Mouse (Mus musculus): ENCODE measurements around the gene Vipr1. TPM values are rescaled to one million over a fixed set of nuclear protein-coding genes. Genes with fewer than 3 reads are reported as not detected.
"Not testable (repeated sequence)": the region's sequence is repeated elsewhere in the genome, so short reads cannot be mapped to it uniquely, and the experiment has no call there.

The Vipr1 gene
- total RNA-seq (2021): 10 to 100 TPM; 13.2 to 19.9 TPM

GRCm38 (mm10) chr9:121642401-121643181, at the start of gene Vipr1:
Gene Vipr1, plus strand, starts transcription at chr9:121642716.
- peak; percentile 74 to 80 for DNase-seq (ENCODE audit: extremely low spot score in 1 of 2, low spot score in 1 of 2)

DNA sequence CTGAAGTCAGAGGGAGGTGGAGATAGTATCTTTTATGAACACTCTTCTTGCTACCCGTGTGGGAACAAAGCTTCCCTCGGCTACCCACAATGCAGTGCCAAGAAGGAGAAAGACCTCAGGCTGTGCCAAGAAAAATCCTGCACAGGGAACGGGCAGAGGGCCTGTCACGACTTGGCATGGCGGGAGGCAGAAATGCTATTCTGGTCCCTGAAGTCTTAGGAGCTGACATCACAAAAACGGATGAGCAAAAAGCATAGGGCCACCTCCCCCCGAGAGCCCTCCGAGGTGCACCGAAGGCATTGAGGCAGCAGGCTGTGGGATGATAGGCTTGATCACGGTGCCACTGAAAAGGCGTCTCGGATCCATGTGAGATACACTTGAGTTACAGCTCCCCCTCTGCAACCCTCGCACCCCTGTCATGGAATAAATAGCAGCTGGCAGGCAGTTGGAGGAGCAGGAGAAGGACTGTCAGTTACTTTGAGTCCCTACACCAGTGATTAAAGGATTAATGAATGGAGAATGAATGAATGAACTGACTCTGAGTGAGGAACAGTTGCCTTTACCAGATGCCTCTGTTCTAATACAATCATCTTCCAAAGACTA, 49.5 kb upstream of the Vipr1 start:
- DNase-seq (ENCODE audit: extremely low spot score in 1 of 2, low spot score in 1 of 2): no peak

DNA sequence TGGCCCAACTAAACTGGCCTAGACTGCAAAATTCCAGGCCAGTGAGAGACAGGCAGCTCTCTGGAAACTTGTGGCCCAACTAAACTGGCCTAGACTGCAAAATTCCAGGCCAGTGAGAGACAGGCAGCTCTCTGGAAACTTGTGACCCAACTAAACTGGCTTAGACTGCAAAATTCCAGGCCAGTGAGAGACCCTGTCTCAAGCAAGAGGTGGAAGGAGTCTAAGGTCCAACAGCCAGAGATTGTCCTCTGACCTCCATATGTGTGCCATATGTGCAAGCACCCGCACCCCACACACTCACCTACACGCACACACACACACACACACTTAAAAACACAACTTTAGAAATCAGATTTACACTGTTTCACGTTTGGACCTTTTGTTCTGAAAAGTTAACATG, 48.7 kb upstream of the Vipr1 start:
- DNase-seq (ENCODE audit: extremely low spot score in 1 of 2, low spot score in 1 of 2): not testable (repeated sequence)

DNA sequence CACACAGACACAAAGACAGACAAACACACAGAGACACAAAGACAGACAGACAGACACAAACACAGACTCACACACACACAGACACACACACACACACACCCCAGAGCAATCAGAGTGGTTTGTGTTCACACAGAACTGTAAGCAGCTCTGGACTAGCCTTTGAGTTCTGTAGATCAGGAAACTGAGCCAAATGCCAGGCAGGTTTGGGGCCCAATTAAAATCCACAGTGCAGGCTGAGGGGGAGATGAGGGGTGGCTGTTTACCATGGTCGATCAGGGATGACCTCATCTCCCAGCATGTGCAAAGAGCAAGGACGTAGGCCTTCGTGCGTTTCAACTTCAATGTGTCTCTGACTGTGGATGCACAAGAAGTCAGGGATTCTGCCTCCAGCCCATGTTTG, 47.7 kb upstream of the Vipr1 start:
- no peak for DNase-seq (ENCODE audit: extremely low spot score in 1 of 2, low spot score in 1 of 2)

GRCm38 (mm10) chr9:121598106-121598505, 44.4 kb upstream of the Vipr1 start:
- no peak for DNase-seq (ENCODE audit: extremely low spot score in 1 of 2, low spot score in 1 of 2)

GRCm38 (mm10) chr9:121599551-121599950, 43.0 kb upstream of the Vipr1 start:
- no peak for DNase-seq (ENCODE audit: extremely low spot score in 1 of 2, low spot score in 1 of 2)

- no peak for DNase-seq (ENCODE audit: extremely low spot score in 1 of 2, low spot score in 1 of 2)
Observed at GRCm38 (mm10) chr9:121600201-121600860, 42.2 kb upstream of the Vipr1 start.

- DNase-seq (ENCODE audit: extremely low spot score in 1 of 2, low spot score in 1 of 2): peak; percentile 30 to 31
Observed at GRCm38 (mm10) chr9:121600861-121601427, 41.6 kb upstream of the Vipr1 start.

DNA sequence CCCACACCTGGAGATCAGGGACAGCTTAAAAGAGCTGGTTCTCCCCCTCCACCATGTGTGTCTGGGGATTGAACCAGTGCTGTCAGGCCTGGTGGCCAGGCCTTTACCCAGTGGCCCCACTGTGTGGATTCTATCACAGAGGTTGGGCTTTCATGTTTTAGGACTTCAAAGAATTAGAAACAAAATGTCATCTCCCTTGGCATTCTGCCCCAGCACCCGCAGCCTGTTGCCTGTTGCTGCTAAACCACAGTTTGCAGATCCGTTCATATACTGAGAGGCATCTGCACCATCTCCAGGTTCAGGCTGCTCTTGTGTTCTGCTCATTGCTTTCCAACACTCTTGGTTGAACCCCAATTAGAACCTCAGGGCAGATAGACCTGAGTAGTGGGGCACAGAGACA, 40.1 kb upstream of the Vipr1 start:
- DNase-seq (ENCODE audit: extremely low spot score in 1 of 2, low spot score in 1 of 2): no peak

DNA sequence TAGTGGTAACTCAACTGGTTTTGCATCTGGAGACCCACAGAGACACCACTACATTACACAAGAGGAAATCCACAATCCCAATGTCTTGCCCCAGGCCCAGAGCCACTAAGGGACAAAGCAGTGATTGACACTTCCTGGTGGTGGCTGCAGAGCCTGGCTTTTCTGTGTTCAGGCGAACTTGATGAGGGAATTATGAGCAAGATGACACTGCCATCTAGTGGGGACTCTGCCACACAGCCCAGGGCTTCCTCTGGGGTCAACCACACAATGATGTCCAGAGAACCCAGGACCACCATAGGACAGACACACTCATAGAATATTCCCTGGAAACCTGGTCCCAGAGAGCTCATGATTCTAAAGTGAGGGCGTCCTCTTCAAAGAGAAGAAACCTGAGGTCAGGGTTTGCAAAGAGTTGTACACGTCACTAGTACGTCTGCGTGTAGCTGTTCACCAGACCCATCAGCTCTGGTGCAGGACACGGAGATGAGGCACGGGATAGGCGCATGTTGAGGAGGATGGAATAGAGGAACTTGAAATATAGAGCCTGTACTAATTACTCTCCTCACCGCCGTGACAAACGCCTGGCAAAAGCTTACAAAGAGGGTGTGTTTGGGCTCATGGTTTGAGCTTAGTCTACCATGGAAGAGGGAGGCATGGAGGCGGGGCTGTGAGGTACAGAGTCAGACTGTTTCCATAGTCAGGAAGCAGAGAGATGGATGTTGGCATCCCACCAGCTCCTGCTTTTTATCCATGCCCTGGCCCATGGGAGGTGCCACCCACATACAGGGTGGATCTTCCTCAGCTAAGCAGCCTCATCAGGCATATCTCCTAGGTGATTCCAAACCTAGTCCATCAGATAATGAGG, 36.9 kb upstream of the Vipr1 start:
- DNase-seq (ENCODE audit: extremely low spot score in 1 of 2, low spot score in 1 of 2): peak; percentile 67 to 80

DNA sequence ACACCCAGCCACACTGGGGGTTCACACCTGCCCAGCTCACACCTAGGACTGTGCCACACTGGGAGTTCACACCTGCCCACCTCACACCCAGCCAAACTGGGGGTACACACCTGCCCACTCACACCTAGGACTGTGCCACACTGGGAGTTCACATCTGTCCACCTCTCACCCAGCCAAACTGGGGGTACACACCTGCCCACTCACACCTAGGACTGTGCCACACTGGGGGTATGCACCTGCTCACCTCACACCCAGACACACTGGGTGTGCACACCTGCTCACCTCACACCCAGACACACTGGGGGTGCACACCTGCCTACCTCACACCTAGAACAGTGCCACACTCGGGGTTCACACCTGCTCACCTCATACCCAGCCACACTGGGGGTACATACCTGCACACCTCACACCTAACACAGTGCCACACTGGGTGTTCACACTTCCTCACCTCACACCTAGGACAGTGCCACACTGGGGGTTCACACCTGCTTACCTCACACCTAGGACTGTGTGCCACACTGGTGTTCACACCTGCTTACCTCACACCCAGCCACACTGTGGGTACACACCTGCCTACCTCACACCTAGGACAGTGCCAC, 35.9 kb upstream of the Vipr1 start:
- no peak for DNase-seq (ENCODE audit: extremely low spot score in 1 of 2, low spot score in 1 of 2)

GRCm38 (mm10) chr9:121609381-121609780, 33.1 kb upstream of the Vipr1 start:
- DNase-seq (ENCODE audit: extremely low spot score in 1 of 2, low spot score in 1 of 2): no peak

DNA sequence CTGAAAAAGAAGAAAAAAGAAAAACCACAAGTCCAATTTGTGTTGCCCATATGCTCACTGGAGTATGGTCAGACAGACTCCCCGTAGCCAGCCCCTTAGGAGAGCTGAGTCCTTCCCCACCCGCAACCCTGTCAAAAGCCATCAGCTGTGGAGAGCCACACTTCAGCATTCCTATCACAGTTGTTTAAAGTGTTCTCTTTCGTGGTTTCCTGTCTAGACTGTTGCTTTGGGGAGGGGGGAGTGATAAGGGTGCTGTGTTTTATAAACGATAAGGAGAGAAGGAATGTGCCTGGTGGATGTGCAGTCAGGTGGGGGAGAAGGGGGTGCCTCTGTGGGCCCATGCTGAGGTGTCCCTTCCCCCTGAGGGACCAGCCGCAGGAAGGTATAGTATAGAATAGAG, 29.3 kb upstream of the Vipr1 start:
- no peak for DNase-seq (ENCODE audit: extremely low spot score in 1 of 2, low spot score in 1 of 2)

- DNase-seq (ENCODE audit: extremely low spot score in 1 of 2, low spot score in 1 of 2): no peak
Observed at GRCm38 (mm10) chr9:121614241-121614757, 28.2 kb upstream of the Vipr1 start.

DNA sequence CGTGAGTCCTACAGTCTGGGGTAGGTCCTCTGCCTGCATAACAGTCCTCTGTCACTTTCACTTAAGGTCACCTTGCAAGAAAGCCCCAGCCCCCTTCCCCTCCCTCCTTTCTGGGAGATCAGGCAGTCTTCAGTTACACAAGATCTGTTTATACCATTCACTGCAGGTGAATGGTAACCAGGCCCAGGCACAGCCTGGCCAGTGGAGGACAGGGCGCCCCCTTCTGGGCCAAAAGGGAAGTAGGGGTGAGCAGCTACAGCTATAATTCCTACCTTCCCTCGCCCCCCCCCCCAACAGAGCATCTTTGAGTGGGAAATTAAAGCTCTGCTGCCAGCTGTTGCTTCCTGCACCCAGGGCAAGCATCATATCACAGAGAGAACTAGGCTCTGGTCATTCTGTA, 26.0 kb upstream of the Vipr1 start:
- DNase-seq (ENCODE audit: extremely low spot score in 1 of 2, low spot score in 1 of 2): peak in 1 of 2 experiments; percentile 34

GRCm38 (mm10) chr9:121619441-121619840, 23.1 kb upstream of the Vipr1 start:
- no peak for DNase-seq (ENCODE audit: extremely low spot score in 1 of 2, low spot score in 1 of 2)

DNA sequence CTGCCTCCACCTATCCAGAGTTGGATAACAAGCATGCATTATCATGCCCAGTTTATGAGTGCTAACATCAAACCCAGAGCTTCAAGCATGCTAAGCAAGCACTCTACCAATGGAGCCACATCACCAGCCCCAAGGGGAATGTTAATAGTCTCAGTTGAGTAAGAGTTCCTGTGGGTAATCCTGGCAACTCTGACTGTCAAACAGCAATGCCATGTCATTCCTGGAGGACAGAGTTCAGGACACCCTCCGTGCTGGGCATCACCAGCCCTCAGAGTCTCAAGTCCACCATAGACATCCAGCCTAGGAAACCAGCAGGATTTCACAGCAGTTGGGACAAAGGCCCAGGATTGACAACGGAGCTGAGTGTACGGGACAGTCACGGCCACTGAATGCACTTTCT, 19.3 kb upstream of the Vipr1 start:
- DNase-seq (ENCODE audit: extremely low spot score in 1 of 2, low spot score in 1 of 2): no peak

DNA sequence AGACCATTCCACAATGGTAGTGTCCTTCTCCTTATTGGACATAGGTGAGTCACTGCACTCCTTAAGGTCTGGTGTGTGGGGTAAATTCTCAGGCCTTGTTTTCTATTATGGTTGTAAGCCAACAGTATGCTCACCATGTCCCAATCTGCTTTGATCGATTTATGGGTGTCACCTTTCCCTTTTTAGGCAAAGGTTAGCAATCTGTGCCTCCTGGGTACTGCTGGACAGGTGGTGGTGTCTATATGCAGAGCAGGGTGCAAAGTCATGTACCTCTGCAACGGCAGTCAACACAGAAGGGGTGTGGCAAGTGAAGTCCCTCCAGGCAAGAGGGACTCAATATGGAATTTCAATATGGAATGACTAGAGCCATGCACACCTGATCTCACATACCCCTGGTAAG, 17.6 kb upstream of the Vipr1 start:
- no peak for DNase-seq (ENCODE audit: extremely low spot score in 1 of 2, low spot score in 1 of 2)

DNA sequence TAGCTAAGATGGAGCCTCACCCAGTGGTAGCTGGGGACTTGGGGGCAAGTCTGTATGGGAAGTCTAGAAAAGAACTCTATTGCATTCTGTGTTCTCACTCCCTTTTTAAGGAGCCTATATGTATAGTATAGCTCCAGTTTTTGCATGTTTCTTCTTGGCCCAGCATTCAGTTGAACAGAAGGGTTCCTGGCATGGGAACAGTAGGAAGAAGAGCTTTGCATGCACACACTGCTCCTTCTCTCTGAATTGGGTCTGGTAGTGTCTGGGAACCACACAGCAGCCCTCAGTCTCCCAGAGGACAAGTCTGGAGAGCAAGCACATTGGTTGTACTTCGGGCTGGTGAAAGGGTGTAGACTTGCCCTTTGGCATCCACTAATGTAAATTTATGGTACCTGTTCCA, 11.9 kb upstream of the Vipr1 start:
- no peak for DNase-seq (ENCODE audit: extremely low spot score in 1 of 2, low spot score in 1 of 2)

DNA sequence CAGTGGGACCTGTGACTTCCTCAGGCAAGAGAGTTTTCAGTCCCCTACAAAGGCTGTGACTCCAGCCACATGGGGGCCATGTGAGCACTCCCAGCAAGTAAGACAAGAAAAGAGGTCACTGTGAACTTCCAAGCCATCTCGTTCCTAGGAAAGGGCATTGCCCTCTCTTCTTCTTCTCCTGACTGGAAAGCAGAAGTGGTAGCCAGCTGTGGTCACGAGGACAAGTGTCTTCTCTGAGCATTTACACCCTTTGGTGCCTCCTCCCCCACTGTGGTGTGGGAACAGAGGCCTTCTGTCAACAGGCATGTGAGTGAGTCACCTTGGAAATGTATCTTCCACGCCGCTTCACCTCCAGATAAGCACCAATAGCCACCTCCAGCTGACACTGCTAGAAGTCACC, 10.6 kb upstream of the Vipr1 start:
- DNase-seq (ENCODE audit: extremely low spot score in 1 of 2, low spot score in 1 of 2): no peak

All from layer of hippocampus, postnatal 25 days (tissue).